Mouse (Mus musculus): Measurements from ENCODE around the gene Myrip.

DNA sequence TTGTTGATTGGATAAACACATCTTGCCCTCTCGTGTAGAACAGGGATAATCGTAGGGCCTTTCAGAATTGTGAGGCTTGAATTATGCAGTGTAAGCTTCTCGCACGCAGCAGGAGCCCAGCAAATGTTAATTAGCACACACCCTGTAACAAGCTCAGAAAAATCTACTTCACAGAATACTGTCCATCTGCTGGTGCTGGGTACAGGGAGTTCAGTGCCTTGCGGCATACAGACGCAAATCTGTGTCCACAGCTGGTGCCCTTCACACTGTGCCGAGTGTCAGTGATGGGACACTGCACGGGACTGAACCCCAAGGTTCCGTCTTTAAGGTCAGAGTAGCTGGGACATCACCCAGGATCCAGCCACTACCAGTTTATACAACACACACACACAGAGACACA lies 143.3 kb downstream of the Myrip start:
- TF ChIP-seq CTCF (IDR thresholded peaks at IDR 0.05; ENCODE audit: low read depth, low read length) (no peak), GATA1 (IDR thresholded peaks at IDR 0.05; ENCODE audit: borderline replicate concordance, low read length) (no peak), TAL1 (conservative IDR thresholded peaks at IDR 0.05; ENCODE audit: low read depth, low read length) (no peak), POLR2AphosphoS5 (IDR thresholded peaks at IDR 0.05; ENCODE audit: insufficient replicate concordance, low read depth, low read length) (no peak)
